Mouse (Mus musculus) lung, postnatal 0 days (tissue): ENCODE measurements around the gene 1700129C05Rik.

Experiments used
- CTCF ChIP-seq: IDR thresholded peaks from 2 replicates; pipeline ENCODE4 v1.5.1; 2016; ENCODE audit warnings: antibody characterized with exemption, mild to moderate bottlenecking
- EP300 ChIP-seq: IDR thresholded peaks from 2 replicates; pipeline ENCODE4 v1.6.1; 2016; ENCODE audit warnings: antibody characterized with exemption, mild to moderate bottlenecking, control low read depth

GRCm38 (mm10) chr14:59185514-59185913 lies 42.8 kb upstream of the 1700129C05Rik start:
- TF ChIP-seq CTCF (no peak), EP300 (no peak)
